Mouse (Mus musculus) ovary, postnatal 10 days (tissue): Measurements from ENCODE around the gene Thbd.
A peak's percentile ranks its signal among the peaks of the same experiment; 100 is the strongest.

ENCODE experiments used
- DNase-seq: peaks from one replicate; pipeline ENCODE4 v3.0.0; 2022; ENCODE audit warnings: low spot score

Thbd gene

GRCm38 (mm10) chr2:148421706-148422105, 13.7 kb upstream of the Thbd start:
- no peak for DNase-seq

GRCm38 (mm10) chr2:148421112-148421511, 13.1 kb upstream of the Thbd start:
- DNase-seq, result no peak

GRCm38 (mm10) chr2:148419776-148420175, 11.8 kb upstream of the Thbd start:
- no peak for DNase-seq

GRCm38 (mm10) chr2:148419151-148419550, 11.2 kb upstream of the Thbd start:
- DNase-seq, result no peak

DNA sequence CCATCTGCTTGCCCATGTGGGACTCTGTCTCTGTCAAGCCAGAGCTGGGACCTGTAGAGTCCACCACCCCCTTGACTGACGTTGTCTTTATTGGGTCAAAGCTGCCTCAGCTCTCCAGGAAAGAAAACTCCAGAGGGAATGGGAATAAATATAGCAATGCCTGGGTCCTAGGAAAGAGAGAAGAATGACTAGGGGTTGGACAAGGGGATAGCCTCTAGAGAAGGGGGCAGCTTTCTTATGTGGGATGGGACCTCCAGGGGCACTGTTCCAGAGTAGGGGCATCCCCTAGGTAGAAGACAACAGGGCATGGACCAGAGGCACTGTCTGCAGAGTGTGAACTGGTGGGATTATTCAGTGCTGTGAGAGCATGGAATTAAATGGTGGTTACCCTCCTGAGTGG, 1.8 kb upstream of the Thbd start:
- DNase-seq, result no peak

GRCm38 (mm10) chr2:148409141-148409540, 1.2 kb upstream of the Thbd start:
- DNase-seq, result peak; percentile 50

DNA sequence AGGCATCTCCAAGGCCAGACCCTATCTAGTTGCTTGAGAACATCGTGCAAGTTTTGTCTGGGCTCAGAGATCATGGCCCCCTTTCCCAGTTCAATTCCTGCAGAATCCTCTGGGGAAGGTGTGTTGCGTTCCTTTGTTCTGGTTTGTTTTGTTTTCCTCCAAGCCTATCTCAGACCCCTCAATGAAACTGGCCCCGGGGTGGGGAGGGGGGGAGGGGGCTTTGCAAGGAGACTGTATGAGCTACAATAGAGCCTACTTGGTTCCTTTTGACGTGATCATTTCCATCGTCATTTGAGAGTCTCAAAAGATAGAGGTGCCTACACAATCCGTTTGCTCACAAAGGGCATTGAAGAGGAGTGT, 753 bp upstream of the Thbd start:
- no peak for DNase-seq

GRCm38 (mm10) chr2:148406971-148407869, 768 bp downstream of the Thbd start:
- peak; percentile 18 for DNase-seq

GRCm38 (mm10) chr2:148406160-148406970, 1.6 kb downstream of the Thbd start:
- DNase-seq, result peak; percentile 4

DNA sequence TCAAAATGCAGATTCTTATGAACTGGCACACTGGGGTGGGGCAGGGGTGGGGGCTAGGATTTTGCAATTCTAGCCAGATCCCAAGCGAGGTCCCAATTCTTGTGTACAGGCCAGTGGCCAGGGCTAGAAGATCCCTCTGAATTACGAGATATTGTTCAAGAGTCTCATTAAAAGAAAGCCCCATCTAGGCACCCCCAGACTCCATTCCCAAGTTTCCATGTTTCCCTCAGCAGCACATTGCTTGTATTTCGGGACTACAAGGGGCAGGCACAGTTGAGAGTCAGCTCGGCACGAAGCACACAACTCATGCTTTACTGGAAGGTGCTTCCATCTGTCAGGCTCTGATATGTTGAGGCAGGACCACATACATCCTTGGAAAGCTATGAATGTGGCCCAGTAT, 3.1 kb downstream of the Thbd start:
- DNase-seq, result no peak

DNA sequence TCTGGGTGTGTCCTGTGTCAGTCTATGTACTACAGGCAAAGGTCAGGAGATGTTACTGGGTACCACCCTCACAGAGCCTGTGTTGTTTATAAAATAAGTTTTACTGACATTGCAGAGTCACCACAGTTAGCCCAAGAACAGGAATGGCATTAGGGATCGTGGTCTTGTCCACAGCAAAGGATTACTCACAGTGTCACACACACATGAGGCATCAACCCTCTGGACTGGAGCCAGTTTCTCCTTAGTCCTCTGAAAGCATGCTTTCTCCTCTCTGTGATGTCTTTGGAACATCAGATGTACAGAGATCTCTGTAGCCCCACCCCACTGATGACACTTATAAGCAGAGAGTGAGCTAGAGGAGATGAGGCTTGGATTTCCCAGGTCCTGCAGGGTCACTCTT, 5.8 kb downstream of the Thbd start:
- no peak for DNase-seq

DNA sequence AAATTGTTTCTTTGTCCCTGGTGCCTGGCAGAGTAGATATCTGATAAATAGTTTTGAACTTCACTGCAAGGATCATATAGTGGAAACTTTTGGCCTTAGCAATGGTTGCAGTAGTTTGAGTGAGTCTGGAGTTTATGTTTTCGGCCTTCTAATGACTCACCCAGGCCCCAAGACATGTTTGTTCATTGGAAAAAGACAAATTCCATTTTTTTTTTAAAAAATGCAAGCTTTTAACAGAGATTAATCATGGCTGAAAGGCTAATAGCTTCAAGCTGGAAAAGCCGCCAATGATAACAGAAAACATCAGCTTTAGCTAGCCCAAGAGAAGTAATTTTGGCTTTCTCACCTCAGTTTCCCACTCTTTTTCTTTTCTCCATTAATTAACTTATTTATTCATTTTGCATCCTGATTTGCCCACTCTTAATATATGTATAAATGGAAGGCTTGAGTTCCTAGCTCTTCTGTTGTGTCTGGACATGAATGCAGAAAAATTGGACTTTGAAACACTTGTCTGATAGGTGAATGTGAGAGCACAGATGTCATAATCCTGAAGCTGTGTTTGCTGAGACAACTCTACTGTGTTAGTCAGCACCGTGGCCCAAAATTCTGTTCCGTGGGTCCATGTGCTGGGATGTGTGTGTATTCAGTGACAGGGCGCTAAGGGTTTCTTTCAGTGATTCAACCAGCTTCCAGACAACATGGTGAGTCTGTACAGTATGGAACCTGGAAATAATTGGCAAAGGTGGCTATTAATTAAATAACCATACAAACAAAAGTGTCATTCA, 8.9 kb downstream of the Thbd start:
- DNase-seq, result no peak

- no peak for DNase-seq
Measured at GRCm38 (mm10) chr2:148397784-148398100, 10.2 kb downstream of the Thbd start.

- DNase-seq, result no peak
Measured at GRCm38 (mm10) chr2:148397015-148397783, 10.8 kb downstream of the Thbd start.

- DNase-seq, result no peak
Measured at GRCm38 (mm10) chr2:148396209-148396608, 11.8 kb downstream of the Thbd start.

GRCm38 (mm10) chr2:148395131-148396051, 12.6 kb downstream of the Thbd start, which contains the start of gene Sstr4:
TSS of gene Sstr4 (plus strand) at chr2:148395344.
- peak; percentile 14 for DNase-seq

GRCm38 (mm10) chr2:148393846-148394245, 14.1 kb downstream of the Thbd start:
- no peak for DNase-seq

DNA sequence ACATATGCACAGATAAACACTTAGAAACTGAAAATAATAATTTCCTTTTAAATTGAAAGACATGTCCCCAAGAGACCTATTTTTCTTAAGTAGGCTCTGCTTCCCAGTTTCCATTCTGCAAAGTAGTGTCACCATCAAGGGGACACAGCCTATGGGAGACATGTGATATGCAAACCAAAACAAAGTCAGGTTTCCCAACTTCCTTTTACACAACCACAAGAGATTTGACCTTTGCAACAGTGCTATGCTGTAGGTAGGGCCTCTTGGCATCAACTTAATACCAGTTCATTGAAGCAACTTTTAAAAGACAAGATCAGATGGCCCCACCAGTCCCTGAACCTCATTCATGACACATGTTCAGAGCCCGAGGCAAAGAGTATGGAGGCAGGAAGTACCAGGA, 14.8 kb downstream of the Thbd start:
- DNase-seq, result no peak

- DNase-seq, result no peak
Measured at GRCm38 (mm10) chr2:148387652-148388581, 20.1 kb downstream of the Thbd start.
